Mouse (Mus musculus) myocyte (in vitro differentiated cells): ENCODE measurements around the gene Prdm13.

Experiments
- CEBPB ChIP-seq: IDR thresholded peaks from 2 replicates; pipeline ENCODE4 v1.6.1; 2011; ENCODE audit warnings: mild to moderate bottlenecking, moderate library complexity; ENCODE audit not compliant: poor library complexity, insufficient read depth, severe bottlenecking
- E2F4 ChIP-seq: IDR thresholded peaks from one replicate; pipeline ENCODE4 v1.6.1; 2011; ENCODE audit warnings: mild to moderate bottlenecking, control low read depth, moderate library complexity; ENCODE audit not compliant: insufficient read depth
- MAX ChIP-seq: IDR thresholded peaks from one replicate; pipeline ENCODE4 v1.6.1; 2011; ENCODE audit warnings: low read depth, mild to moderate bottlenecking, control low read depth
- MYOD1 ChIP-seq, 3 experiments: IDR thresholded peaks; one replicate each; pipeline ENCODE4 v1.6.1; 2011; ENCODE audit warnings: control low read depth in 2 of 3, low read depth in 2 of 3, mild to moderate bottlenecking in 2 of 3, moderate library complexity in 1 of 3; ENCODE audit not compliant: insufficient read length in 2 of 3, control insufficient read depth in 1 of 3
- POLR2A ChIP-seq: IDR thresholded peaks from one replicate; pipeline ENCODE4 v1.6.1; 2011; ENCODE audit warnings: low read depth, mild to moderate bottlenecking, control low read depth, moderate library complexity; ENCODE audit not compliant: insufficient read length
- POLR2AphosphoS2 ChIP-seq: IDR thresholded peaks from one replicate; pipeline ENCODE4 v1.6.1; 2011; ENCODE audit warnings: low read depth, control low read depth; ENCODE audit not compliant: insufficient read length
- SRF ChIP-seq: IDR thresholded peaks from one replicate; pipeline ENCODE4 v1.6.1; 2011; ENCODE audit warnings: low read depth; ENCODE audit not compliant: control insufficient read depth, insufficient read length
- TCF12 ChIP-seq: IDR thresholded peaks from one replicate; pipeline ENCODE4 v1.6.1; 2011; ENCODE audit warnings: mild to moderate bottlenecking, control low read depth; ENCODE audit not compliant: poor library complexity, insufficient read depth, severe bottlenecking
- USF1 ChIP-seq: IDR thresholded peaks from one replicate; pipeline ENCODE4 v1.6.1; 2011; ENCODE audit warnings: low read depth, mild to moderate bottlenecking, control low read depth, moderate library complexity

DNA sequence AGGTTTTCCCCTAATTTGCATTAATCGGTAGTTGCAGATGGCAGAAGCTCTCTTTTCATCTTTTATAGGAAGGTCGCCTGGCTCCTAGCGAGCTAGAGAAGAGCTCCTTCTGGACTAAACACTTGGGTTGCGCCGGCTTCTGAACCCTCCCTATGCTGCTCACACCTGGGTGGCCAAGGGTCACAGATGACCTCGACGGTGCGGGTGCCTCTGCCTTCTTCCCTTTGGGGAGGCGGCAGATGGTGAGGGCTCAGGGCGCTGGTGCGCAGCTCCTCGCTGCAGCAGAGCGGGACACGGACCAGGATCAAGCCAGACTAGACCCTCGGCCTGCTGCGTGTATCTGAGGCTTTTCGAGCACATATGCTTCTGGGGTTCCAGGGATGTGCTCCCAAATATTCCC is 11.7 kb downstream of the Prdm13 start:
- TF ChIP-seq TCF12 (no peak), POLR2A (no peak), E2F4 (no peak), USF1 (no peak), POLR2AphosphoS2 (no peak), MAX (no peak), MYOD1 (IDR thresholded peaks at IDR 0.05; ENCODE audit: control insufficient read depth in 1 of 3, insufficient read length in 2 of 3, low read depth in 2 of 3) (no peak), SRF (no peak), CEBPB (no peak)
